Mouse (Mus musculus): Measurements from ENCODE around the gene Kif5c. TPM values are rescaled to one million over a fixed set of nuclear protein-coding genes. Genes with fewer than 3 reads are reported as not detected.
A peak's percentile ranks its signal among the peaks of the same experiment; 100 is the strongest.

The Kif5c gene
- total RNA-seq (2014; rRNA removed) (349 and 408 TPM in 2 replicates), polyA plus RNA-seq (2015; fragmentation: Nextera tagmentation; extraction: Ambion mirVana) (112 and 163 TPM in 2 replicates)

- WGBS: 9% methylated on average over 44 of the region's 54 CpGs
- Histone ChIP-seq H3K9me3 (ENCODE audit: low read length) (no peaks in the 10 kb centered on the region), H3K4me2 (ENCODE audit: low read depth) (peak within 1 kb of the TSS; percentile 73), H3K9ac (peak within 1 kb of the TSS; percentile 95), H3K36me3 (ENCODE audit: insufficient read depth) (peaks cover 8% of the 10 kb centered on the region; the same call in 1 of the 2 replicates), H3K27me3 (ENCODE audit: insufficient read depth, low read length) (no peaks in the 10 kb centered on the region), H3K27ac (ENCODE audit: low read depth, low read length) (peak within 1 kb of the TSS; percentile 92), H3K4me1 (ENCODE audit: insufficient read depth) (peaks cover 7% of the 10 kb centered on the region; the same call in 1 of the 2 replicates), H3K4me3 (ENCODE audit: low read depth, low read length) (peak within 1 kb of the TSS; percentile 97)
- peak; percentile 98 for ATAC-seq
- peak; percentile 94 for DNase-seq
- TF ChIP-seq CTCF (IDR thresholded peaks at IDR 0.05; ENCODE audit: low read depth): peak; percentile 36; the same call in 1 of the 2 replicates
Observed at GRCm38 (mm10) chr2:49618829-49619718, at the start of gene Kif5c. Gene Kif5c, plus strand, starts transcription at chr2:49619298.

- H3K9ac ChIP-seq: no peak overlapping the region
- H3K36me3 ChIP-seq (ENCODE audit: insufficient read depth): no peaks in the 10 kb centered on the region
- 28% methylated on average over 16 of the region's 16 CpGs for WGBS
- H3K4me3 ChIP-seq (ENCODE audit: low read depth, low read length): no peak overlapping the region
- peaks cover 15% of the 10 kb centered on the region for H3K4me1 ChIP-seq (ENCODE audit: insufficient read depth)
- peak; percentile 58 for DNase-seq
- H3K9me3 ChIP-seq (ENCODE audit: low read length): no peaks in the 10 kb centered on the region
- H3K27me3 ChIP-seq (ENCODE audit: insufficient read depth, low read length): no peaks in the 10 kb centered on the region
- 0 out of 2 replicates have a peak overlapping the region, but pooled peaks have one; percentile 15 for H3K4me2 ChIP-seq (ENCODE audit: low read depth)
- no peak for TF ChIP-seq CTCF (IDR thresholded peaks at IDR 0.05; ENCODE audit: low read depth)
- H3K27ac ChIP-seq (ENCODE audit: low read depth, low read length): 0 out of 2 replicates have a peak overlapping the region, but pooled peaks have one; percentile 4
- peak; percentile 54 for ATAC-seq
Observed at GRCm38 (mm10) chr2:49569862-49570777, 49.0 kb upstream of the Kif5c start.

- H3K4me3 ChIP-seq (ENCODE audit: low read depth, low read length): no peak overlapping the region
- DNase-seq (no peak), ATAC-seq (0 out of 2 replicates have a peak, but pooled peaks have one; percentile 3)
- H3K4me1 ChIP-seq (ENCODE audit: insufficient read depth): peaks cover 15% of the 10 kb centered on the region
- no peak for TF ChIP-seq CTCF (IDR thresholded peaks at IDR 0.05; ENCODE audit: low read depth)
- H3K4me2 ChIP-seq (ENCODE audit: low read depth): 0 out of 2 replicates have a peak overlapping the region, but pooled peaks have one; percentile 15
- H3K27ac ChIP-seq (ENCODE audit: low read depth, low read length): no peak overlapping the region
- no peaks in the 10 kb centered on the region for H3K27me3 ChIP-seq (ENCODE audit: insufficient read depth, low read length)
- H3K9ac ChIP-seq: no peak overlapping the region
- H3K36me3 ChIP-seq (ENCODE audit: insufficient read depth): no peaks in the 10 kb centered on the region
- H3K9me3 ChIP-seq (ENCODE audit: low read length): no peaks in the 10 kb centered on the region
- whole genome bisulfite sequencing: 39% methylated on average over 6 of the region's 6 CpGs
Observed at GRCm38 (mm10) chr2:49570778-49571101, 48.4 kb upstream of the Kif5c start.

GRCm38 (mm10) chr2:49571159-49571920 lies 47.8 kb upstream of the Kif5c start:
- 0 out of 2 replicates have a peak overlapping the region, but pooled peaks have one; percentile 35 for H3K9ac ChIP-seq
- DNase-seq: no peak
- 65% methylated on average over 11 of the region's 11 CpGs for WGBS
- no peak for TF ChIP-seq CTCF (IDR thresholded peaks at IDR 0.05; ENCODE audit: low read depth)
- H3K27ac ChIP-seq (ENCODE audit: low read depth, low read length): peak overlapping the region; percentile 67
- H3K4me2 ChIP-seq (ENCODE audit: low read depth): peak overlapping the region; percentile 45
- H3K36me3 ChIP-seq (ENCODE audit: insufficient read depth): no peaks in the 10 kb centered on the region
- ATAC-seq: no peak
- H3K4me1 ChIP-seq (ENCODE audit: insufficient read depth): peaks cover 15% of the 10 kb centered on the region
- no peaks in the 10 kb centered on the region for H3K9me3 ChIP-seq (ENCODE audit: low read length)
- H3K4me3 ChIP-seq (ENCODE audit: low read depth, low read length): 0 out of 2 replicates have a peak overlapping the region, but pooled peaks have one; percentile 16
- no peaks in the 10 kb centered on the region for H3K27me3 ChIP-seq (ENCODE audit: insufficient read depth, low read length)

- Histone ChIP-seq H3K27me3 (ENCODE audit: insufficient read depth, low read length) (no peaks in the 10 kb centered on the region), H3K9ac (peak overlapping the region; percentile 35), H3K4me3 (ENCODE audit: low read depth, low read length) (peak overlapping the region; percentile 16; the same call in 1 of the 2 replicates), H3K4me2 (ENCODE audit: low read depth) (peak overlapping the region; percentile 45), H3K4me1 (ENCODE audit: insufficient read depth) (peaks cover 15% of the 10 kb centered on the region), H3K36me3 (ENCODE audit: insufficient read depth) (no peaks in the 10 kb centered on the region), H3K9me3 (ENCODE audit: low read length) (no peaks in the 10 kb centered on the region), H3K27ac (ENCODE audit: low read depth, low read length) (peak overlapping the region; percentile 67)
- WGBS: 17% methylated on average over 12 of the region's 12 CpGs
- TF ChIP-seq CTCF (IDR thresholded peaks at IDR 0.05; ENCODE audit: low read depth): no peak
- peak; percentile 85 for ATAC-seq
- peak; percentile 77 for DNase-seq
Observed at GRCm38 (mm10) chr2:49572111-49572642, 46.9 kb upstream of the Kif5c start.

Data from forebrain, postnatal 0 days (tissue).